Mouse (Mus musculus) c-Kit-positive CD71-positive TER-119-positive erythroid progenitor cells, embryonic 14.5 days (primary cell): Measurements from ENCODE around the gene Folr2.

Experiments used
- DNase-seq: peaks from one replicate; pipeline ENCODE4 v3.0.0-alpha.2; 2013; ENCODE audit warnings: low spot score

The Folr2 gene

DNA sequence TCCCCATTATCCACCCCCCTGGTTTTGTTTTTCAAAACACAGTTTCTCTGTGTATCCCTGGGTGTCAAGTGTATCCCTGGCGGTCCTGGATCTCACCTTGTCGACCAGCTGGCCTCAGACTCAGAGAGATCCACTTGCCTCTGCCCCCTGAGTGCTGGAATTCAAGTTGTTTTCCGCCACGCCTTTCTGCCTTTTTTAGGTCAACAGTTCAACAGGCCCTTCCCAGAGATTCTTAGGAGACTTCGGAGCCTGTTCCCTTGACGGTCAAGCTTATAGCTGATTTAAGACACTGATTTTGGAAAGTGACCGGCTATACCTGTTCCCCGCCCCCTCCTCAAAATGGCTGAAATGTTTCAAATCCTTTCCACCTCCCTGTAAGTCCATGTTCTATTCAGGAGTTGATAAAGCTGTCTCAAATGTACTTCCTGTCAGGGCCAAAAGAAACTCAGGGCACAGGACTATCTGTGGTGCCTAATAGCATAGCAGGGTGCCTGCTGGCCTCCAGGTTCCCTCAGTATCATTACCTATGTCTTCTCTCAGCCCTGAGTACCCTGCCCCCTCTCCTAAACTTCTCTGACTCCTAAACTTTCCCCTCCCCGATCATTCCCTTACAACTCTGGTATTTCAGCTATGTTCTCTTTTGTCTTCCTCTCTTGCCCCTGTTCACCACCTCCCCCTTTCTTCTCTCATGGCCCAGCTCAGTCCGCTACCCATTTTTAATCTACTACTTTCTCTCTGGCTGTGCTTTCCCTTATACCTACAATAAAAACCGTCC is 9.7 kb upstream of the Folr2 start:
- no peak for DNase-seq

DNA sequence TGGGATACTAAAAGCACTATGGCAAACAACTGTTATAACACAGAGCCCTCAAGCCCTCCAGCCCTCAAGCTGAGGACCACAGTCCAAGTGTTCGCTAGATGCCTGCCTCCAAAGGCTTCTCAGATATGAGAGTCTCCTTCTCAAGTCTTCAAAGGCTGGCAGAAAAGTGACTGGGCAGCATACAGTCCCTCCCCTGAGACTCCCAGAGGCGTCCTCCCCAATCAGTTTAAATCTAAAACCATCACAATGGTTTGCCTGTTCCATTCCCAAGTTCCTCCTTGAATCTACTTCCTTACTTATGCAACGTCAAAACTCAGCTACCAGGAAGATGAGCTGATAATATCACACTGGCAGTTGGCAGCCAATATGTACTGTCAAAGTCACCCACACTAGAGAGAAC is 6.4 kb upstream of the Folr2 start, which contains the start of gene Anapc15:
Gene Anapc15 (plus strand): TSS at position 301 of the 400 bp plus-strand sequence.
- DNase-seq, result no peak

DNA sequence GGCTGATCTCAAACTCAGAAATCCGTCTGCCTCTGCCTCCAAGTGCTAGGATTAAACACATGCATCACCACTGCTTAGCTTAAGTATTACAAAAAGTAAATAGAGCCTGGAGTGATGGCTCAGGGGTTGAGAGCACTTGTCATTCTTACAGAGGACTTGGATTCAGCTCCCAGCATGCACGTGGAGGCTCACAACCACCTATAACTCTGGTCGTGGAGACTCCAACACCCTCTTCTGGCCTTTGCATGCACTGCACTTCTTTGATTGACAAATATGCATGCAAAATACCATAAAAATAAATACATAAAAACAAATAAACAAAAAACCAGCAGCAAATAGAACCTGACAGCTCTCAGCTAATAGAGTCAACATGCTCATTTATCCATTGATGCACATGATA is 5.3 kb upstream of the Folr2 start:
- DNase-seq, result no peak

DNA sequence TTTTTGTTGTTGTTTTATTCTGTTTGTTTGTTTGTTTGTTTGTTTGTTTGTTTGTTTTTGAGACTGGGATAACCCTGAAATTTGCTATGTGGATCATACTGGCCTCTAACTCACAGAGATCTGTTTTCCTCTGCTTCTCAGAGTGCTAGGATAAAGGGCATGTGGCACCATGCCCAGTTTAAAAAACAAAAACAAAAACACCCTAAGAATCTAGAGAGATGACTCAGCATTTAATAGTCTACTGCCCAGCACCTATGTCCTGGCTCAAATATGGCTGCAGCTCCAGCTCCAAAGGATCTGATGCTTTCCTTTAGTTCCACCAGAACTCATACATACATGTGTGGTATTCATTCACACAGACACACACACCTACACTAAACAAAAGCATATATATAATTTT is 4.0 kb upstream of the Folr2 start:
- no peak for DNase-seq

DNA sequence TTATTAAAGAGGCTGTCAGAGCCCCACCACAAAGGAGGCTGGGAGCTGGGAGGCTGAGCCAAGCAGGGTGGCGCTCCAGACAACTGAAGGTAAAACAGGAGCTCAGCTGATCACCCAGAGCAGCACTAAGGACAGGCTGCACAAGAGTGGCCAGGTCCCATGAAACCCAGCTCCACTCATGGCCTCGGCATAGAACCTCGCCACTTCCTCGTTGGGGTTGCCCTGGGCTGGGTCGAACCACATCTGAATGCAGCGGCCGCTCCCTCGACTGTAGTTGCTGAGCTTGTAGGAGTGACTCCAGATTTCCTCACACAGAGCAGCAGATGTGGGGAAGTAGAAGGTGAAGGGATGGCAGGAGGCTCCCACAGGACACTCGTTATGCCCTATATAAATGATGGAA is 1.4 kb upstream of the Folr2 start:
- DNase-seq, result no peak

DNA sequence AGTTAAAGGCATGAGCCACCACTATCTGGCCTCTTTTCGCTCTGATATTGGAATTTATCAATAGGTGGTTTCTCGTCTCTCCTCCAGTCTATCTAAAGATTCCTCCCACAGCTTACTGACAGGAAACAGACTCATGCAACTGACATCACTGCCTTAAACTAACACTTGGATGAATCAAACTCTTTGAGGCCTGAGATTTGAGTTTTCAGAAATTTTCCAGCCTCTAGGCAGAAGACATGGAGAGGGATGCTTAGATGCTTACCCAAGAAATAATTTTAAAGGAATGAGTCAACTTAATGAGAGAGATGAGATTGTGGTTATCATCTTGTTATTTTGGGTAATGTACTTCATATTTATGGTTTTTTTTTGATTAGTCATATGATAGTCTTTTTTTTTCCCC is 3.2 kb downstream of the Folr2 start:
- no peak for DNase-seq

DNA sequence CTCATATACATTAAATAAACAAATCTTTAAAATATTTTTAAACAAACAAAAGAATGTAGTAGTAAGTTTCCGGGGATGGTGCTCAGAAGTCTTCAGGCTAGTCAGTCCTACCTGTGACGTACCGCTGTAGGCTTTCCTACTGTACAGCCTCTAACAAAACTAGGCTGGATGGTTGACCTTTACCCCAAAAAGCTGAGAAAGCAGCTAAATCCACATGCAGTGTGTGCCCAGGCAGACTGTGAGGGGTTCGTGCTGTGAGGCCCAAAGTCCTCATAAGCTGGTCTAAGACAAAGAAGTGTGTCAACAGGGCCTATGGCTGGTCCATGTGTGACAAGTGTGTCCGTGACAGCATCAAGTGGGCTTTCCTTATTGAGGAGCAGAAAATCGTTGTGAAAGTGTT is 4.1 kb downstream of the Folr2 start:
- DNase-seq, result no peak

DNA sequence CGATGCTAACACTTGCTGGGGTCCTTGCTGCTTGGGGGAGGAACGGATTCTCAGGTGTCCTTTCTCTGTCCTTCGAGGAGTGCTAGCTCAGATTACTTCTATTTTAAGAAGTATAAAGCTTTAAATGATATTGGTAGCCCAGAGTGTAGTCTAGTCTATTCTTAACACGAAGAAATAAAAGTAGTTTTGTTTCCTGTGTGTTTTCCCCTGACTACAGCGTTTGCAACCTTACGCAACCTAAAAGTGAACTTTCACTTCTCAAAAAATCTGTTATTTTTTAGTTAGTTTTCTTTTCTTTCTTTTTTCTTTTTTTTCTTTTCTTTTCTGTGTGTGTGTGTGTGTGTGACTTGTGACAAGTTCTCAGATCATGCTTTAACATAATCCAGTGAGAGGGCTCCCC is 5.3 kb downstream of the Folr2 start:
- DNase-seq, result no peak

DNA sequence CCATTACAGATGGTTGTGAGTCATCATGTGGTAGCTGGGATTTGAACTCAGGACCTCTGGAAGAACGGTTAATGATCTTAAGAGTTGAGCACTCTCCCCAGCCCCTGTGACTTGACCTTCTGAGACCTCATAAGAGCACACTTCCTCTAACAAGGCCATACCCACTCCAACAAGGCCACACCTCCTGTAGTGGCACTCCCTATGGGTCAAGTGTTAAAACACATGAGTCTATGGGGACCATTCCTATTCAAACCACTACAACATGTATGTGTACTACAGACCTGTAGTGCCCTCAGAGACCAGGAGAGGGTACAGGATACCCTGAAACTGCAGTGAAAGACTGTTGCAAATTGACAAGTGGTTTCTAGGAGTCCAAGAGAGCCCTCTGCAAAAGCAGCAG is 9.1 kb downstream of the Folr2 start:
- no peak for DNase-seq

DNA sequence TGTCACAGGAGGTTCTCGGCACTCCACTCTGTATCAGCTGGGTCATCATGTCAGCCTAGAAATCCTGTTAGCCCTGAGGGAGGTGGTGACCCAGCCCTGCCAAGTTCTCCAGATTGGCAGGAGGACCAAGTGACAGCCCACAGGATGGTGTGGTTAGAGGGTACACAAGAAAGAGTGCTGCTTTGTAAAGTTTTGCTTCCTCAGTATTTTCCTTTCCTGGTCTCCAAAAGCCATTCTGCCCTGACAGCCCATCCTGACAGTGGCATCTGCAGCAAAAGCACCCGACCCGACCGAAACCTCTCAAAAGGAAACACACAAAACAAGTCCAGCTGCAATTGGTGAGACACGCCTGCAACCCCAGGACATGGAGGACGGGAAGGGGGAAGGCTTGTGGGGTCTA is 12.8 kb downstream of the Folr2 start:
- DNase-seq, result no peak

DNA sequence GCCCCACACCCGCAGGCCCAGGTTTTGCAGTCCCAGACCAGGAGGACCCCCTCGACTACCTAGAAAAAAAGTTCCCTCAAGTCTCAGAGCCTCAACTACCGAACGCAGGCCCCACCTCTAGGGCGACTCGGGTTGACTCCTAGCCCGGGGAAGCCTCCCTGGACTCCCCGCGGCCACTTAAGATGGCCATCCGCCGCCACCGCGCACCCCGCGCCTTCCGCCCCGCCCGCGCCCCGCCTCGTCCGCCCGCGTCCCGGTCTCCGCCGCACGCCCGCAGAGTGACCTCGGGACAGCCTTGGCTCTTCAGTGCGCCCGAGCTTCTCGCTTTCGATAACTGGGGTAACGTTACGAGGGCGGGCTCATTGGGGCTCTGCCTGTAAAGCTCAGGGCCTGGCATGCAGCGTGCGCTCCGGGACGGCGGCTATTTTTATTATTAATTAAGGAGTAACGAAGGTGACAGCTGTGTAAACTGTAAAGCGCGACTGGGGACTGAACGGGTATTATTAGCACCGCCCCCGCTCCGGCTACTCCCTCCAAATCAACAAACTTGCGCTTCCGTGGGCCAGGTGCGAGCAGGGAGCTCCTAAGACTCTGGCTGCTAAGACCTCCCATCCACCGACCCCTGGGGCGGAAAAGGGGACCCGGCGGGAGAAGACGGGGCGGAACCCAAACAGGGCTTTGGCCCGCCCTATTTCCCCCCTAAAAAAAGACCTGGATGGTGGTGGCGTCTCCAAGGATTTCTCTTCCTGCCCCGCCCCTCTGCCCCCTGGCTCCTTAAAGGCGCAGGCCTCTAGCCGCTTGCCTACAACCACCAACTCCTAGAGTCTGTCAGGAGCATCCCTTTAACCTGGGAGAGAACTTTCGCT is 19.2 kb downstream of the Folr2 start, which contains the start of gene Inppl1:
Gene Inppl1 (minus strand): TSS at position 624 of the 866 bp plus-strand sequence.
- DNase-seq, result peak; percentile 32

DNA sequence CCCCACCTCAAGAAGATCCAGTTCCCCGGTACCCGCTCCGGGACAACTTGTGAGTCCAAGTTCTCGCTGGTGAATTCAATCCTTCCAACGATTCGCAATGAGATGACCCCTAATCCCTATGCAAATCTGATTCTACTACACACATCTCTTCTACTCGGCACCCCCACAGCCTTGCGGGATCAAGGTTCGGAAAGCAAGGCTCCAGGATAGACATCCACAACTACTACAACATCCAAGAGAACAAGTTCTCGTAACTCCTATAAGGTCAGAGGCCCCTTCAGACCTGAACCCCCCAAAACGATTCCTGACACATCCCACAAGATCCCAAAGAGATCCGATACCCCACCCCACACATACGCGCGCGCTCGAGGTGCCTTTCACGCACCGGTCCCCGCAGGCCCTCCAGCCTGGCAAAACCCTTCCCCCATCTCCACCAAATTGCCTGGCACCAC is 19.8 kb downstream of the Folr2 start:
- DNase-seq, result no peak

DNA sequence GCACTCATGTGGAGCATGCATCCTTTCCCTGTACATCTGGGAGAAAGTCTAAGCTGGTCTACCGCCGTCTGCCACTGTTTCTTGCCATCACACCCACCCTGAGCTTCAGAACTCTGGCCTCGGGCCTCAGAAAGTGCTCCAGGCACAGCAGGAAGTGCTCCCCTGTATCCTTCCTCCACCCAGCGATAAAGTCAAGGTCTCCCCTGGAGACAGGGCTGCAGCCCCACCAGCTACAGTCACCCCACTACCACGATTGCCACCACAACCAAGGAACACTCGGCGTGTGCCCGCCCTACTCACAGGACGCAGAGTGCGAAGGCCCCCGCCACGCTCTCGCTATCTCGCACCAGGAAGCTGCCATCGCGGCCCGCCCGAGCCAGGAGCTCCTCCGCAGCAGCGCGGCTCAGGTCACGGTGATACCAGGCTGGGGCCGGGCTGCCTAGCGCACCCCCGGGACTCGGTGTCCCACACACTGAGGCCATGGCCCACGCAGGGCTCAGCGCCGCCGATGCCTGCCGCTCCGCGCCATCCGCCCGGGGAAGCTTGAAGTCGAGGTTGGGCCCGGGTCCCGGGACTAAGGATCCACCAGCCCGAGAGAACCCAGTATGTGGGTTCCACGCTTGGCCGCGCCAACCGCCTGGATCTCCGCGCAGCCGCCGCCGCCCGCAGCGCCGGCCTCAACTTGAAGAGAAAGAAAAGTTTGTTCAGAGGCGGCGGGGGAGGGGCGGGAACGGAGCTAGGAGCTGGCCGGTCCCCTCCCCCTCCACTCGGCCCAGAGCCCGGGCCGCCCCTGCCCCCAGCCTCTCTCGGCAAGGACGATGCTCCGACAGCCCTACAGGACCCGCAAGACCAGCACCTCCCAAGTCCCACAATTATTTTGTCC is 20.5 kb downstream of the Folr2 start:
- DNase-seq, result peak; percentile 15

DNA sequence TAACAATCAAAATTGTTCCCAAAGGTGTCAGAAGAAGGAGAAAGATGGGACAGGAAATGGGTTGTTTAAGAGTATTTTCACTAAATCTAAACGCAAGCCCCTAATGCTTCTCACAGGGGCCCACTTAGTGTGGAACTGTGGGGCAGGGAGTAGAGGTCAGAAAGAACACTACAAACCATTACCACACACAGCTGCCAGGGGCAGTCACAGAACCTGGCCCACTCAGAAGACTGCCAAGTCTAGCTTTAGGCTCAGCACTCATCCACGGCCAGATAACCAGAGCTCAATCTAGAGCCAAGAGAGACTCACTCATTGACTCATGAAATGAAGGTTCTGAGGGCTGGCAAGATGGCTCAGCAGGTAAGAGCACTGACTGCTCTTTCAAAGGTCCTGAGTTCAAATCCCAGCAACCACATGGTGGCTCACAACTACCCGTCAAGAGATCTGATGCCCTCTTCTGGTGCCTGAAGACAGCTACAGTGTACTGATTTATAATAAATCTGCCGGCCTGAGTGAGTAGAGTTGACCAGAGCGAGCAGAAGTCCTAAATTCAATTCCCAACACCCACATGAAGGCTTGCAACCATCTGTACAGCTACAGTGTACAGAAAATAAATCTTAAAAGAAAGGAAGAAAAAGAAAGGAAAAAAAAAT is 21.4 kb downstream of the Folr2 start:
- DNase-seq, result no peak

DNA sequence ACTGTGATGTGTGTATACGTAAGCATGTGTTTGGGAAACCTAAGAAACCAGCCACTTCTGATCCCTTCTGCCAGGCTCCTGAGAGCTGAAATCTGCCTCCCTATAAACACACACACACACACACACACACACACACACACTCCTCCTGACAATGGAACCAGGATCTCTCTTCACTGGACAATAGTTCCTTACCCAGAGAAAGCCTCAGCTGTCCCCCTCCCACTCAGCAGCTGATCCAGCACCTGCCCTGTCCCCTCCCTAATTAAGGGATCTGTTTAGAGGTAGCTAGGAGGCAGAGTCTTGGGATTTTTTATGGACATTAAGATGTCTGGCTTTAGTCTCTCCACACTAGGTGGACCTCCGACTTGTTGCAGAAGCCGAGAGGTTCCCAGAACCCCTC is 22.1 kb downstream of the Folr2 start:
- no peak for DNase-seq

DNA sequence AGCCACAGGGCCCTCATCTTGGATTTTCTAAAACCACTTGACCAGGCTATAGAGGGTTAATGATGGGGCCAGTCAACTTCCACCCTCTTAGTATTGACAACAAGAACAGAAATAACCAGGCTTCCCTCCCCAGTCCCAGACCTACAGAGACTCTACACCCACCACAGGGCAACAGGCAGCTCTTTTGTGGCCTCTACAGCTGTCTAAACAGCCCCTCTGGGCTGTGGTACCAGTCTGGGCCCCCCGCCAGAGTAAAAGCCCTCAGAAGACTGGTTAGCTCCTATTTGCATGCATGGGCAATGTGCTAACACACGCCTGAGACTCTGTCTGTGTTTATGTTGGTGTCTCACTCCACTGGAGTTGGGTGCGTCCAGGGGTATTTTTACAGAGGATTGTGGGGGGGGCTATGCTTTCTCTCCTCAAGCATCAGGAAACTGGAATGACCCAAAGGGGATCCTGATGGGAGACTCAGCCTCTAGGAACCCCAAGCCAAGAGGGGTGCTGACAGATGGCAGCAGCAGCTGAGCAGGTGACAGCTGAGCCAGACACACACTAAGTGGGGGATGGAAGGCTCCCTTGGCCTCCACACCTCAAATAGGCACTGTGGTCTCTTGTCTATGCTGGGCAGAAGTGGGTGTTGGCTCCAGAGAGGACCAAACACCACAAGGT is 22.9 kb downstream of the Folr2 start:
- DNase-seq, result no peak

DNA sequence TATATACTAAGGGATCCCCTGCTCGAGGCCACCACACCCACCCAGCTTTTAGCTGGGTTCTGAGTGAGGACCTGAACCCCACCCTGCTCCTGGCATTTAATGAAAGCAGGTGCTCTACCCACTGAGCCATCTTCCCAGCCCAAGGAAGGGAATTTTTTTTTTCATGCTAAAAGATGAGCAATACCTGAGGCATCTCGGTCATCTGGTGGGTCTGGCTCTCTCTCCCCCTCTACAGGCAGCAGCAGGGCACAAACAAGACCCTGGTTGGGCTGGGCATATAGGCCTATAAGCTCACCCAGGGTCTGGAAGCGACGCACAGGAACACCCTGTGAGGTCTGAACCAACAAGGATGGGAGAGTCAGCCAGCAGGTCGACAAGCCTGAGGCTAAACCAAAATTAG is 23.6 kb downstream of the Folr2 start:
- DNase-seq, result no peak

DNA sequence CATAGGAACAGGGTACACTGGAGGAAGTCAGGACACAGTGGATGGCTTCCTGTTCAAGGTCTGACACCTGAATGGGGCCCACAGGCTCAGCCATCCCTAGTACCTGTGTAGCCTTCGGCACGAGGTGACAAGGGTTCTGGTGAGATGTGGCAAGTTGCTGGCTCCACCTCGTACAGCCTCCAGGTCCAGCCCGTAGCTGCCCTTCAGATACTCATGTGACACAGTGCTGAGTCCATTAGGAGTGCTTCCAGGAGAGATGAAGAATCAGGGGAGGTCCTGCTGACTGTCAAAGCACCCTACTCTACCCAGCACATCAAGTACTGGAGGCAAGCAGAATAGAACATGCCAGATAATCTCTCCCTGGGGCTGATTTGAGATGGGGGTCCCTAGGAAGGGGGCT is 24.6 kb downstream of the Folr2 start:
- DNase-seq, result no peak

DNA sequence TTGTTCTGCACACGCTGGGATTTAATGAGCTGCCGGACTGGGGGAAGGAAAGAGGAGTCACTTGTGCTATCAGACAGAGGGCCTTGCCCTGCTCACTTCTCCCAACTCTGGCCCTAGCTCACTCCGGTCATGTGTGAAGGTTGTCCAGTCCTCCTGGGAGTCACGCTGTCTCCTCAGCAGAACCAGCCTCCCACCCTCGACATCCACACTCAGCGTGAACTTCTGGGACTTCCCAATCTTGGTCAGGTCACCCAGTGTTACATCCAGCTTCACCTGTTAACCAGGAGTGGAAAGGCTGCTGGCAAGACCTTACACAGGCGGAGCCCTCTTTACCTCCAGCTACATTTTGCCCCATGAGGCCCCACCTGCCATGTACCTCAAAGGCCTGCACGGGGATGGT is 25.6 kb downstream of the Folr2 start:
- DNase-seq, result no peak

DNA sequence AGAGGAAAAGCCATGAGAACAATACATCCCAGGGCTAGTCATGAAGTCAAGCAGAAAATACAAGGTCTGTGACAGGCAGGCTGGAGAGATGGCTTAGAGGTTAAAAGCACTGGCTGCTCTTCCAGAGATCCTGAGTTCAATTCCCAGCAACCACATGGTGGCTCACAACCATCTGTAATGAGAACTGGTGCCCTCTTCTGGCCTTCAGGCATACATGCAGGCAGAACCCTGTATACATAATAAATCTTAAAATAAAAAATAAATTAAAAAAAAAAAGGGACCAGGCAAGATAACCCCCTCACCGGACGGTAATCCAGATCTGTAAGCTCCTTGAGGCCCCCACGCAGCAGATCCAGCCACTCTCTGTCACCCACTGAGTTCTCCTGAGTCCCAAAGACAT is 26.6 kb downstream of the Folr2 start:
- no peak for DNase-seq
